Mouse (Mus musculus) neural tube, embryonic 14.5 days (tissue): ENCODE measurements around the gene Eea1. TPM values are rescaled to one million over a fixed set of nuclear protein-coding genes. Genes with fewer than 3 reads are reported as not detected.
A peak's percentile ranks its signal among the peaks of the same experiment; 100 is the strongest.

Experiments
- ATAC-seq: fragments of 200-750 bp; cut with Nextera tagmentation; 2 replicates; pipeline ENCODE4 v1.8.0; 2017; ENCODE audit warnings: low read depth, mild to moderate bottlenecking, moderate TSS enrichment, moderate library complexity
- H3K27ac ChIP-seq: fragments of 300-500 bp; sonication (generic); 2 replicates; pipeline ENCODE4 v1.5.1; 2014; ENCODE audit warnings: low read depth, mild to moderate bottlenecking, control low read depth, low read length, moderate library complexity, mixed read lengths
- H3K27me3 ChIP-seq: fragments of 300-500 bp; sonication (generic); 2 replicates; pipeline ENCODE4 v1.6.1; 2014; ENCODE audit warnings: low read length; ENCODE audit not compliant: control insufficient read depth, insufficient read depth
- H3K36me3 ChIP-seq: fragments of 300-500 bp; sonication (generic); 2 replicates; pipeline ENCODE4 v1.6.1; 2014; ENCODE audit warnings: low read length, mixed read lengths; ENCODE audit not compliant: control insufficient read depth, insufficient read depth
- H3K4me1 ChIP-seq: fragments of 300-500 bp; sonication (generic); 2 replicates; pipeline ENCODE4 v1.6.1; 2014; ENCODE audit warnings: low read length; ENCODE audit not compliant: control insufficient read depth, insufficient read depth
- H3K4me2 ChIP-seq: fragments of 300-500 bp; sonication (generic); 2 replicates; pipeline ENCODE4 v1.6.1; 2014; ENCODE audit warnings: mild to moderate bottlenecking, low read depth, low read length, control low read depth
- H3K4me3 ChIP-seq: fragments of 300-500 bp; sonication (generic); 2 replicates; pipeline ENCODE4 v1.5.1; 2014; ENCODE audit warnings: low read depth, low read length, control low read depth, mixed read lengths
- H3K9ac ChIP-seq: fragments of 300-500 bp; sonication (generic); replicated peaks from 2 replicates; pipeline ENCODE4 v1.6.1; 2014; ENCODE audit warnings: low read depth, mild to moderate bottlenecking, control low read depth, low read length, mixed read lengths
- H3K9me3 ChIP-seq: fragments of 300-500 bp; sonication (generic); 2 replicates; pipeline ENCODE4 v1.6.1; 2016; ENCODE audit warnings: low read length; ENCODE audit not compliant: control insufficient read depth
- WGBS: fragments of 180-500 bp; shearing (Covaris S2); extraction: QIAGEN DNeasy Blood & Tissue Kit; methylation state at CpG from one replicate; pipeline ENCODE4 v1.1.7; 2014; 5-methylcytosine and 5-hydroxymethylcytosine counted together
- polyA plus RNA-seq: library from polyadenylated mRNA; unstranded; fragments of >200 nt; fragmentation: Nextera tagmentation; extraction: Ambion mirVana; gene quantifications from 2 replicates; pipeline ENCODE4 v1.2.1, GENCODE M21; 2014

The Eea1 gene
- polyA plus RNA-seq, 1 experiment from 2014 or later: 30.1 TPM

- H3K4me2 ChIP-seq: peak overlapping the region; percentile 81
- peaks cover 15% of the 10 kb centered on the region for H3K4me1 ChIP-seq
- H3K4me3 ChIP-seq: peak overlapping the region; percentile 84
- no peak for ATAC-seq
- no peaks in the 10 kb centered on the region for H3K27me3 ChIP-seq
- no peak overlapping the region for H3K9ac ChIP-seq
- H3K27ac ChIP-seq: no peak overlapping the region
- H3K36me3 ChIP-seq: no peaks in the 10 kb centered on the region
- WGBS: 56% methylated on average over 6 of the region's 6 CpGs
- no peaks in the 10 kb centered on the region for H3K9me3 ChIP-seq
Observed at GRCm38 (mm10) chr10:95941768-95942425, 1.4 kb downstream of the Eea1 start.

- H3K4me2 ChIP-seq: no peak overlapping the region
- H3K27me3 ChIP-seq: no peaks in the 10 kb centered on the region
- H3K36me3 ChIP-seq: no peaks in the 10 kb centered on the region
- peaks cover 15% of the 10 kb centered on the region for H3K4me1 ChIP-seq
- no peak overlapping the region for H3K4me3 ChIP-seq
- 84% methylated on average over 1 of the region's 1 CpGs for WGBS
- no peaks in the 10 kb centered on the region for H3K9me3 ChIP-seq
- ATAC-seq: no peak
- H3K9ac ChIP-seq: no peak overlapping the region
- no peak overlapping the region for H3K27ac ChIP-seq
Observed at GRCm38 (mm10) chr10:95945086-95945485, 4.6 kb downstream of the Eea1 start.

GRCm38 (mm10) chr10:95949410-95949809 lies 9.0 kb downstream of the Eea1 start:
- no peak overlapping the region for H3K4me2 ChIP-seq
- no peak for ATAC-seq
- no peaks in the 10 kb centered on the region for H3K36me3 ChIP-seq
- no peak overlapping the region for H3K27ac ChIP-seq
- H3K4me3 ChIP-seq: no peak overlapping the region
- no peak overlapping the region for H3K9ac ChIP-seq
- H3K9me3 ChIP-seq: no peaks in the 10 kb centered on the region
- no peaks in the 10 kb centered on the region for H3K4me1 ChIP-seq
- 92% methylated on average over 3 of the region's 3 CpGs for WGBS
- no peaks in the 10 kb centered on the region for H3K27me3 ChIP-seq

GRCm38 (mm10) chr10:95950194-95950593 lies 9.7 kb downstream of the Eea1 start:
- Histone ChIP-seq H3K27me3 (no peaks in the 10 kb centered on the region), H3K36me3 (no peaks in the 10 kb centered on the region), H3K9me3 (no peaks in the 10 kb centered on the region), H3K4me3 (no peak overlapping the region), H3K27ac (no peak overlapping the region), H3K4me1 (no peaks in the 10 kb centered on the region), H3K4me2 (no peak overlapping the region), H3K9ac (no peak overlapping the region)
- ATAC-seq: no peak
- 97% methylated on average over 5 of the region's 5 CpGs for WGBS

- 94% methylated on average over 4 of the region's 4 CpGs for WGBS
- Histone ChIP-seq H3K36me3 (no peaks in the 10 kb centered on the region), H3K9me3 (no peaks in the 10 kb centered on the region), H3K27ac (no peak overlapping the region), H3K9ac (no peak overlapping the region), H3K4me2 (no peak overlapping the region), H3K27me3 (no peaks in the 10 kb centered on the region), H3K4me1 (no peaks in the 10 kb centered on the region), H3K4me3 (no peak overlapping the region)
- no peak for ATAC-seq
Observed at GRCm38 (mm10) chr10:95950797-95951196, 10.3 kb downstream of the Eea1 start.

- 85% methylated on average over 2 of the region's 2 CpGs for WGBS
Observed at GRCm38 (mm10) chr10:95951346-95951745, 10.9 kb downstream of the Eea1 start.

GRCm38 (mm10) chr10:95956629-95957028 lies 16.2 kb downstream of the Eea1 start:
- H3K4me2 ChIP-seq: no peak overlapping the region
- H3K4me3 ChIP-seq: no peak overlapping the region
- 94% methylated on average over 2 of the region's 2 CpGs for WGBS
- no peak overlapping the region for H3K9ac ChIP-seq
- ATAC-seq: no peak
- H3K36me3 ChIP-seq: no peaks in the 10 kb centered on the region
- H3K27me3 ChIP-seq: no peaks in the 10 kb centered on the region
- no peaks in the 10 kb centered on the region for H3K4me1 ChIP-seq
- H3K27ac ChIP-seq: no peak overlapping the region
- H3K9me3 ChIP-seq: no peaks in the 10 kb centered on the region

More at GRCm38 (mm10) chr10:95951346-95951745, 10.9 kb downstream of the Eea1 start:
- H3K4me2 ChIP-seq: no peak overlapping the region
- no peak overlapping the region for H3K4me3 ChIP-seq
- no peak overlapping the region for H3K27ac ChIP-seq
- H3K36me3 ChIP-seq: no peaks in the 10 kb centered on the region
- H3K27me3 ChIP-seq: no peaks in the 10 kb centered on the region
- no peaks in the 10 kb centered on the region for H3K9me3 ChIP-seq
- no peaks in the 10 kb centered on the region for H3K4me1 ChIP-seq
- no peak for ATAC-seq
- H3K9ac ChIP-seq: no peak overlapping the region

- 50% methylated on average over 1 of the region's 1 CpGs for WGBS
- no peaks in the 10 kb centered on the region for H3K9me3 ChIP-seq
- no peak overlapping the region for H3K4me3 ChIP-seq
- no peaks in the 10 kb centered on the region for H3K27me3 ChIP-seq
- H3K36me3 ChIP-seq: no peaks in the 10 kb centered on the region
- ATAC-seq: no peak
- H3K9ac ChIP-seq: no peak overlapping the region
- no peak overlapping the region for H3K27ac ChIP-seq
- H3K4me1 ChIP-seq: no peaks in the 10 kb centered on the region
- no peak overlapping the region for H3K4me2 ChIP-seq
Observed at GRCm38 (mm10) chr10:95957574-95957973, 17.1 kb downstream of the Eea1 start.

- H3K9ac ChIP-seq: no peak overlapping the region
- no peaks in the 10 kb centered on the region for H3K36me3 ChIP-seq
- no peak overlapping the region for H3K4me3 ChIP-seq
- no peaks in the 10 kb centered on the region for H3K27me3 ChIP-seq
- no peak overlapping the region for H3K4me2 ChIP-seq
- no peak overlapping the region for H3K27ac ChIP-seq
- no peaks in the 10 kb centered on the region for H3K9me3 ChIP-seq
- WGBS: 74% methylated on average over 1 of the region's 1 CpGs
- no peak for ATAC-seq
- H3K4me1 ChIP-seq: no peaks in the 10 kb centered on the region
Observed at GRCm38 (mm10) chr10:95964679-95965078, 24.2 kb downstream of the Eea1 start.
